Mouse (Mus musculus) urinary bladder, postnatal 10 days (tissue): ENCODE data around the gene Ptgds.

ENCODE experiments used
- DNase-seq: peaks from one replicate; pipeline ENCODE4 v3.0.0; 2022; ENCODE audit warnings: low spot score

Gene Ptgds

GRCm38 (mm10) chr2:25480541-25480940 lies 10.7 kb upstream of the Ptgds start:
- DNase-seq, result no peak

GRCm38 (mm10) chr2:25479551-25480311 lies 9.9 kb upstream of the Ptgds start:
- DNase-seq, result no peak

- DNase-seq, result no peak
Observed at GRCm38 (mm10) chr2:25477967-25478675, 8.3 kb upstream of the Ptgds start.

- DNase-seq, result no peak
Observed at GRCm38 (mm10) chr2:25477541-25477940, 7.7 kb upstream of the Ptgds start.

GRCm38 (mm10) chr2:25472550-25472949 lies 2.7 kb upstream of the Ptgds start:
- DNase-seq, result no peak

GRCm38 (mm10) chr2:25468962-25469915 lies 607 bp downstream of the Ptgds start:
- DNase-seq, result no peak

- DNase-seq, result no peak
Observed at GRCm38 (mm10) chr2:25467606-25468303, 2.1 kb downstream of the Ptgds start.

- DNase-seq, result no peak
Observed at GRCm38 (mm10) chr2:25465816-25466635, 3.8 kb downstream of the Ptgds start.

- no peak for DNase-seq
Observed at GRCm38 (mm10) chr2:25465256-25465655, 4.6 kb downstream of the Ptgds start.

GRCm38 (mm10) chr2:25463630-25464029 lies 6.2 kb downstream of the Ptgds start:
- no peak for DNase-seq

- DNase-seq, result no peak
Observed at GRCm38 (mm10) chr2:25461407-25461806, 8.4 kb downstream of the Ptgds start.

- DNase-seq, result peak; percentile 80
Observed at GRCm38 (mm10) chr2:25460551-25461309, 9.1 kb downstream of the Ptgds start, which contains the start of gene Paxx. Gene Paxx, minus strand, starts transcription at chr2:25461094.

GRCm38 (mm10) chr2:25460135-25460534 lies 9.7 kb downstream of the Ptgds start:
- DNase-seq, result no peak

- DNase-seq, result no peak
Observed at GRCm38 (mm10) chr2:25458911-25459310, 10.9 kb downstream of the Ptgds start.

GRCm38 (mm10) chr2:25457022-25457896 lies 12.6 kb downstream of the Ptgds start:
- DNase-seq, result no peak

GRCm38 (mm10) chr2:25456205-25456953 lies 13.5 kb downstream of the Ptgds start, which contains the start of gene Clic3:
Gene Clic3, plus strand, starts transcription at chr2:25456838.
- DNase-seq, result no peak

- DNase-seq, result no peak
Observed at GRCm38 (mm10) chr2:25452951-25453350, 16.9 kb downstream of the Ptgds start.
